Mouse (Mus musculus) liver, adult 2 months (tissue): ENCODE measurements at regions not wholly inside any gene's neighbourhood (a gene's known extent, or its start where the extent isn't known, plus 50 kb on each side); places are given as distances from the start of the nearest gene placed in this dataset.

ENCODE experiments used
- CTCF ChIP-seq: fragments of 200-500 bp; IDR thresholded peaks from 2 replicates; pipeline ENCODE4 v1.5.1; 2011; ENCODE audit warnings: low read depth, low read length, control low read depth
- POLR2A ChIP-seq: fragments of 200-500 bp; IDR thresholded peaks from 2 replicates; pipeline ENCODE4 v1.6.1; 2011; ENCODE audit warnings: low read length, control low read depth; ENCODE audit not compliant: insufficient read depth; ENCODE audit errors: extremely low read depth

DNA sequence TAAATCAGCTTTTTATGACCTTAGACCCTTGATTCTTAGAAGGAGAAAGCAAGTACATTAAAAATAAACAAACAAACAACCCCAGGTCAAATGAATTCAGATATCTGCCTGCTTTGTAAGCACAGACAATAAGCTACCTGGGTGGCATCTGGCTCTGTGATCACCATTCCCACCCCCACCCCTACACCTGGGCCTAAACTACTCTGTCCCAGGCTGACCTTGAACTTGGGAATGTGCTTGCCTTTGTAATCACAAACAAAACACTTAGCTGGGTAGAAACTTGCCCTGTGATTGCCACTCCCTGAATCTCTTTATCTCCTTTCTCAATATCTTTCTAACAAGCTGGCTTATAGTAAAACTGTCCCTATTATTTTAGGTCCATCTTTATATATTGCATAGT is 1005.6 kb downstream of the Fscb start:
- no peak for TF ChIP-seq POLR2A
- TF ChIP-seq CTCF = no peak
